Mouse (Mus musculus): Measurements from ENCODE around the gene S100a10.

Gene S100a10

GRCm38 (mm10) chr3:93580946-93581345 lies 26.1 kb downstream of the S100a10 start:
- DNase-seq (ENCODE audit: low spot score in 2 of 2), result no peak

GRCm38 (mm10) chr3:93581687-93582086 lies 26.8 kb downstream of the S100a10 start:
- DNase-seq (ENCODE audit: low spot score in 2 of 2), result no peak

- no peak for DNase-seq (ENCODE audit: low spot score in 2 of 2)
Measured at GRCm38 (mm10) chr3:93583056-93583455, 28.2 kb downstream of the S100a10 start.

GRCm38 (mm10) chr3:93589629-93590028 lies 34.7 kb downstream of the S100a10 start:
- DNase-seq (ENCODE audit: low spot score in 2 of 2), result no peak

- no peak for DNase-seq (ENCODE audit: low spot score in 2 of 2)
Measured at GRCm38 (mm10) chr3:93590256-93590655, 35.4 kb downstream of the S100a10 start.

- no peak for DNase-seq (ENCODE audit: low spot score in 2 of 2)
Measured at GRCm38 (mm10) chr3:93592100-93592499, 37.2 kb downstream of the S100a10 start.

- no peak for DNase-seq (ENCODE audit: low spot score in 2 of 2)
Measured at GRCm38 (mm10) chr3:93592976-93593375, 38.1 kb downstream of the S100a10 start.

GRCm38 (mm10) chr3:93593512-93593911 lies 38.6 kb downstream of the S100a10 start:
- DNase-seq (ENCODE audit: low spot score in 2 of 2), result peak; percentile 48 to 50

GRCm38 (mm10) chr3:93596632-93597031 lies 41.8 kb downstream of the S100a10 start:
- no peak for DNase-seq (ENCODE audit: low spot score in 2 of 2)

- DNase-seq (ENCODE audit: low spot score in 2 of 2), result peak; percentile 21 to 22
Measured at GRCm38 (mm10) chr3:93597221-93597913, 42.5 kb downstream of the S100a10 start.

- DNase-seq (ENCODE audit: low spot score in 2 of 2), result no peak
Measured at GRCm38 (mm10) chr3:93597970-93598369, 43.1 kb downstream of the S100a10 start.

- DNase-seq (ENCODE audit: low spot score in 2 of 2), result no peak
Measured at GRCm38 (mm10) chr3:93600206-93600605, 45.3 kb downstream of the S100a10 start.

GRCm38 (mm10) chr3:93601903-93602302 lies 47.0 kb downstream of the S100a10 start:
- DNase-seq (ENCODE audit: low spot score in 2 of 2), result no peak

GRCm38 (mm10) chr3:93608970-93609369 lies 54.1 kb downstream of the S100a10 start:
- DNase-seq (ENCODE audit: low spot score in 2 of 2), result peak; percentile 22 to 23
